Comparison of ENCODE assay signal across 8 mouse cellular contexts in the genomic region with DNA sequence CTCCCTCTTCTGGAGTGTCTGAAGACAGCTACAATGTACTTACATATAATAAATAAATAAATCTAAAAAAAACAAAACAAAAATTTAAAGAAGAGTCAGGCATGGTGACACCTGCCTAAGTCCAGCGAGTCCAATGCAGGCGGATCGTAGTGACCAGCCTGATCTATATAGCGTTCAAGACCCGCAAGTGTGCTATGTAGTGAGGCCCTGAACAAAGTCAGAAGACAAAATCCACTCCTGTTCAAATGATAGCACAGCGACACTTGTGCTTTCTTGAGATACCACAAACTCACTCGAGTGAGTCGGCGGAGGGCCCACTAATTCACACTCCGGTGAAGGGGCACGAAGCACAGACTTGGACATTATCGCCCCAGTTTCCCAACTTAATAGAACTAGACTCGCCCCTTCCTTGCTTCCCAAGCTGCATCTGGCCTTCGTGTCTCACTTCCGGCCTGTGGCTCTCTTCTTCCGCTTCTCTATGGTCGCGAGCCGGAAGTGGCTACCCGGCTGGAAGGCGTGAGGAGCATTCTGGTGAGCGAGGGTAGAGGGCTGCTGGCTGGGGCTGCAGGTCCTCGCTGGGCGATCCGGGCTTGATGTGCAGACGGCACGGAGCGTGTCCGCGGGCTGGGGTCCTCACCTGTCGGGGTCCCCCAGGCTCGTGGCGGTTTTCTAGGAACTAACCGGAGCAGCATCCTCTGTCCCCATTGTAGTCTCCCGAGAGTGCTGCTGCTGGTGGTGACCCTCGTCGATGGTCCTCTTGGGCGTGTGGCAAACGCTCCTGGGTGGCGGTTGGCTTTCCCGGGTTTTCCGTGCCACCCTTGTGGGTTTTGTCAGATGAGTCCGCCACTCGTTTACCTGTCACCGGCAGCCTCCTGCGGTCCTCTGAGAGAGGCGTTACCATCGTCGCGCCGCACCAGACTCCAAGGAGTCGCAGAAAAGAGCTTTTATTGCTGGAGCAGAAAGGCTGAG. TPM values are rescaled to one million over a fixed set of nuclear protein-coding genes. Genes with fewer than 3 reads are reported as not detected.
DNase-seq lines count a peak whose midpoint lies in the region; ATAC-seq and TF ChIP-seq lines count a peak whose summit lies in the region.

A gene (plus strand): TSS at position 473 of the 969 bp plus-strand sequence.

- H3K36me3 ChIP-seq in embryonic facial prominence, embryonic 13.5 days = peaks cover 44% of the 10 kb centered on the region
- H3K36me3 ChIP-seq in heart, adult 2 months (ENCODE audit: control insufficient read depth, insufficient read depth, low read length) = no peaks in the 10 kb centered on the region
- H3K36me3 ChIP-seq in limb, embryonic 13.5 days = peaks cover 47% of the 10 kb centered on the region
- H3K36me3 ChIP-seq in midbrain, embryonic 16.5 days (ENCODE audit: control insufficient read depth, insufficient read depth, low read length) = peaks cover 15% of the 10 kb centered on the region

- ATAC-seq in embryonic facial prominence, embryonic 13.5 days (ENCODE audit: insufficient number of reproducible peaks, insufficient read depth, low FRiP score, low TSS enrichment, low read depth) = peak; percentile 74; the same call in 1 of the 2 replicates
- ATAC-seq in limb, embryonic 13.5 days (ENCODE audit: low FRiP score, low read depth) = peak; percentile 92
- ATAC-seq in midbrain, embryonic 16.5 days = peak; percentile 94

- intact Hi-C loops in heart, adult 2 months (cut with DNase I) = no loop called here

- peak; percentile 24; the same call in 1 of the 2 replicates for TF ChIP-seq EP300 in heart, adult 2 months (IDR thresholded peaks at IDR 0.05; ENCODE audit: insufficient read depth, low read depth, low read length)

- H3K4me2 ChIP-seq in embryonic facial prominence, embryonic 13.5 days = peak within 1 kb of the TSS; percentile 84
- peak within 1 kb of the TSS; percentile 92 for H3K4me2 ChIP-seq in limb, embryonic 13.5 days (replicated peaks)
- peak within 1 kb of the TSS; percentile 71 for H3K4me2 ChIP-seq in midbrain, embryonic 16.5 days (ENCODE audit: low read length)

- no peak for TF ChIP-seq CTCF in heart, adult 2 months (IDR thresholded peaks at IDR 0.05)

- WGBS in embryonic facial prominence, embryonic 13.5 days = 2% methylated on average over 52 of the region's 52 CpGs
- 2% methylated on average over 52 of the region's 52 CpGs for WGBS in heart, adult 2 months
- WGBS in limb, embryonic 13.5 days = 3% methylated on average over 52 of the region's 52 CpGs
- 3% methylated on average over 52 of the region's 52 CpGs for WGBS in midbrain, embryonic 16.5 days

- no peaks in the 10 kb centered on the region for H3K27me3 ChIP-seq in embryonic facial prominence, embryonic 13.5 days
- no peaks in the 10 kb centered on the region for H3K27me3 ChIP-seq in heart, adult 2 months (ENCODE audit: control insufficient read depth, insufficient read depth, low read length)
- H3K27me3 ChIP-seq in limb, embryonic 13.5 days = no peaks in the 10 kb centered on the region
- H3K27me3 ChIP-seq in midbrain, embryonic 16.5 days (ENCODE audit: control insufficient read depth, insufficient read depth, low read depth, low read length) = no peaks in the 10 kb centered on the region

- DNase-seq in 3134 (ENCODE audit: extremely low read depth, insufficient read length, low spot score) = peak; percentile 83
- peak; percentile 86 to 88 for DNase-seq in adrenal gland, postnatal 36 days
- peak; percentile 84 to 87 for DNase-seq in heart, adult 2 months
- peak; percentile 75 to 83 for DNase-seq in kidney, adult 8-10 months
- peak; percentile 71 to 81 for DNase-seq in spleen, postnatal 10 days (ENCODE audit: low spot score in 2 of 2)

- peak within 1 kb of the TSS; percentile 71; the same call in 1 of the 2 replicates for H3K27ac ChIP-seq in embryonic facial prominence, embryonic 13.5 days
- peak within 1 kb of the TSS; percentile 56 for H3K27ac ChIP-seq in heart, adult 2 months
- H3K27ac ChIP-seq in limb, embryonic 13.5 days = peak within 1 kb of the TSS; percentile 66; the same call in 1 of the 2 replicates
- H3K27ac ChIP-seq in midbrain, embryonic 16.5 days (ENCODE audit: low read length) = peak within 1 kb of the TSS; percentile 88

- H3K4me3 ChIP-seq in embryonic facial prominence, embryonic 13.5 days = peak within 1 kb of the TSS; percentile 75
- H3K4me3 ChIP-seq in heart, adult 2 months = peak within 1 kb of the TSS; percentile 73
- H3K4me3 ChIP-seq in limb, embryonic 13.5 days = peak within 1 kb of the TSS; percentile 84
- H3K4me3 ChIP-seq in midbrain, embryonic 16.5 days (ENCODE audit: low read depth, low read length) = peak within 1 kb of the TSS; percentile 86

- H3K9me3 ChIP-seq in embryonic facial prominence, embryonic 13.5 days = no peaks in the 10 kb centered on the region
- no peaks in the 10 kb centered on the region for H3K9me3 ChIP-seq in limb, embryonic 13.5 days
- H3K9me3 ChIP-seq in midbrain, embryonic 16.5 days (replicated peaks; ENCODE audit: control insufficient read depth, low read length, poor library complexity, severe bottlenecking) = no peaks in the 10 kb centered on the region

- H3K79me2 ChIP-seq in heart, adult 2 months (replicated peaks; ENCODE audit: control insufficient read depth, insufficient read depth, low read length) = no peaks in the 10 kb centered on the region

- TF ChIP-seq POLR2A in heart, adult 2 months (IDR thresholded peaks at IDR 0.05; ENCODE audit: insufficient read depth, low read depth, low read length) = peak; percentile 87

- peaks cover 5% of the 10 kb centered on the region for H3K4me1 ChIP-seq in embryonic facial prominence, embryonic 13.5 days
- H3K4me1 ChIP-seq in heart, adult 2 months (ENCODE audit: control insufficient read depth, insufficient read depth, low read length) = peaks cover 3% of the 10 kb centered on the region
- H3K4me1 ChIP-seq in limb, embryonic 13.5 days = peaks cover 7% of the 10 kb centered on the region
- peaks cover 9% of the 10 kb centered on the region for H3K4me1 ChIP-seq in midbrain, embryonic 16.5 days (ENCODE audit: control insufficient read depth, insufficient read depth, low read length)

- H3K9ac ChIP-seq in embryonic facial prominence, embryonic 13.5 days = peak within 1 kb of the TSS; percentile 88
- H3K9ac ChIP-seq in heart, adult 2 months (ENCODE audit: low read depth, low read length) = peak within 1 kb of the TSS; percentile 61
- H3K9ac ChIP-seq in limb, embryonic 13.5 days = peak within 1 kb of the TSS; percentile 85
- peak within 1 kb of the TSS; percentile 87 for H3K9ac ChIP-seq in midbrain, embryonic 16.5 days (ENCODE audit: low read depth, low read length)

RNA-seq across cellular contexts. Expression of the gene that starts here (rescaled TPM):
- total RNA-seq in adrenal gland, postnatal 36 days (2021) = 10 to 100 TPM; 33.3 to 33.6 TPM
- 37.6 and 39.7 TPM in 2 replicates for polyA plus RNA-seq in embryonic facial prominence, embryonic 13.5 days (2015; fragmentation: Nextera tagmentation; extraction: Ambion mirVana)
- total RNA-seq in heart, adult 2 months (2021) = 10 to 100 TPM; 16.2 to 16.5 TPM
- polyA plus RNA-seq in heart, adult 2 months (2012; rRNA removed) = 12.8 and 15.8 TPM in 2 replicates
- polyA plus RNA-seq in limb, embryonic 13.5 days (2015; fragmentation: Nextera tagmentation; extraction: Ambion mirVana) = 36.2 and 36.9 TPM in 2 replicates
- 57.9 and 64.1 TPM in 2 replicates for polyA plus RNA-seq in midbrain, embryonic 16.5 days (2015; fragmentation: Nextera tagmentation; extraction: Ambion mirVana)

Comparison
In these comparisons a context has a peak if more than half of its experiments do, and no peak if none do; other contexts are left out.
1. Peak in every context shown above with its lines: DNase-seq, ATAC-seq, H3K4me3 ChIP-seq and H3K27ac ChIP-seq.